Mouse (Mus musculus) heart, postnatal 0 days (tissue): ENCODE results near the gene Arhgap27.

ENCODE experiments used
- CTCF ChIP-seq: IDR thresholded peaks from 2 replicates; pipeline ENCODE4 v1.5.1; 2016; ENCODE audit warnings: antibody characterized with exemption, control low read depth, low read depth
- EP300 ChIP-seq: IDR thresholded peaks from 2 replicates; pipeline ENCODE4 v1.6.1; 2016; ENCODE audit warnings: antibody characterized with exemption, low read depth

DNA sequence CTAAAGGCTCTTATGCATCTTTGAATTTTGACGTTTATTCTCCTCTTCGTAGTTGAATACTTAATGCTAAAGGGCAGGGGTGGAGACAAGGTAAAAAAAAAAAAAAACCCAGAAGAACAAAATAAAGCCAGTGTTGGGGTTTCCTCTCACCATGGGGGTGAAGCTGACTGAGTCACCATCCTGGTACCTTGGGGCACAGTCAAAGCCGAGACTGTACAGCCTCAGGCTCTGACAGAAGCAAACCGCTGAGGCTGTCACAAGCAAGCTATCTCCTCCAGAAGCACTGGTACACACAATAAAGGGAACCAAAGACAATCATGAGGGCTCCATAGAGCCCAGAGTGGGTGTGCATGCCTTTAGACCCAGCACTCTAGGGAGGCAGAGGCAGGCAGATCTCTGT, 9.1 kb upstream of the Arhgap27 start:
- TF ChIP-seq EP300 (no peak), CTCF (no peak)
